Mouse (Mus musculus) intestine, postnatal 0 days (tissue): Measurements from ENCODE around the gene Cul4a. TPM values are rescaled to one million over a fixed set of nuclear protein-coding genes. Genes with fewer than 3 reads are reported as not detected.
A peak's percentile ranks its signal among the peaks of the same experiment; 100 is the strongest.

Experiments
- ATAC-seq: fragments of 200-750 bp; cut with Nextera tagmentation; 2 replicates; pipeline ENCODE4 v1.8.0; 2017; ENCODE audit warnings: mild to moderate bottlenecking, moderate TSS enrichment, moderate library complexity
- H3K27ac ChIP-seq: fragments of 300-500 bp; sonication (generic); 2 replicates; pipeline ENCODE4 v1.5.1; 2014; ENCODE audit warnings: mild to moderate bottlenecking, low read depth, low read length, moderate library complexity
- H3K27me3 ChIP-seq: fragments of 300-500 bp; sonication (generic); replicated peaks from 2 replicates; pipeline ENCODE4 v1.6.1; 2014; ENCODE audit warnings: low read length, mixed read lengths; ENCODE audit not compliant: control insufficient read depth, insufficient read depth
- H3K36me3 ChIP-seq: fragments of 300-500 bp; sonication (generic); 2 replicates; pipeline ENCODE4 v1.6.1; 2014; ENCODE audit warnings: mild to moderate bottlenecking, moderate library complexity; ENCODE audit not compliant: control insufficient read depth, insufficient read depth
- H3K4me1 ChIP-seq: fragments of 300-500 bp; sonication (generic); replicated peaks from 2 replicates; pipeline ENCODE4 v1.6.1; 2014; ENCODE audit warnings: antibody characterized with exemption, low read length, mixed read lengths; ENCODE audit not compliant: control insufficient read depth, insufficient read depth
- H3K4me2 ChIP-seq: fragments of 300-500 bp; sonication (generic); replicated peaks from 2 replicates; pipeline ENCODE4 v1.6.1; 2014; ENCODE audit warnings: low read depth, mild to moderate bottlenecking, moderate library complexity
- H3K4me3 ChIP-seq: fragments of 300-500 bp; sonication (generic); 2 replicates; pipeline ENCODE4 v1.5.1; 2014; ENCODE audit warnings: low read depth, low read length
- H3K9ac ChIP-seq: fragments of 300-500 bp; sonication (generic); 2 replicates; pipeline ENCODE4 v1.6.1; 2014; ENCODE audit warnings: mild to moderate bottlenecking, low read depth, low read length
- H3K9me3 ChIP-seq: fragments of 300-500 bp; sonication (generic); 2 replicates; pipeline ENCODE4 v1.6.1; 2016; ENCODE audit warnings: mixed run types; ENCODE audit not compliant: control insufficient read depth
- CTCF ChIP-seq: sonication (generic); IDR thresholded peaks from 2 replicates; pipeline ENCODE4 v1.5.1; 2016; ENCODE audit warnings: low read depth, mild to moderate bottlenecking, control low read depth, antibody characterized with exemption, moderate library complexity
- WGBS: fragments of 180-500 bp; shearing (Covaris S2); extraction: QIAGEN DNeasy Blood & Tissue Kit; methylation state at CpG from one replicate; pipeline ENCODE4 v1.1.7; 2014; 5-methylcytosine and 5-hydroxymethylcytosine counted together
- polyA plus RNA-seq: library from polyadenylated mRNA; unstranded; fragments of >200 nt; fragmentation: Nextera tagmentation; extraction: Ambion mirVana; gene quantifications from 2 replicates; pipeline ENCODE4 v1.2.1, GENCODE M21; 2015

Cul4a gene
- polyA plus RNA-seq, 1 experiment from 2014 or later = 44.9 TPM

DNA sequence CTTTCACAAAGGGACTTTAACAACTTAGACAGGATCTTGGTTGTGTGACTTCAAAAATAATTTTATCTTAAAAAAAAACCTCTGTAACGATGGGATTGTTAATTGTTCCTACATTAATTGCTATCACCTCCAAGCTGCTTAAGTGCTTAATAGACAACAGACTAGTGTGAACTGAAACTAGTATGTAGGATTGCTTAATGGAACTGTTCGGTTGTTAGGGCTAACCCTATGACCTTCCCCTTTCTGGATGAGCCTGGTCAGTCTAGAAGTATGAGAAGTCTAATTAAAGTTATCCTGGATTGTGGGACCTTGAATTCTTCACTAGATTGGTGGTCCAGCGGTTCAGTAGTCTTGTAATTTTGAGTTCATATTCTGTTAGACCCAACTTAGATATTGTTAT lies 55.3 kb downstream of the Cul4a start:
- H3K4me1 ChIP-seq = no peaks in the 10 kb centered on the region
- H3K36me3 ChIP-seq = no peaks in the 10 kb centered on the region; the same call in 1 of the 2 replicates
- 55% methylated on average over 3 of the region's 3 CpGs for WGBS
- TF ChIP-seq CTCF = no peak
- no peaks in the 10 kb centered on the region for H3K27me3 ChIP-seq
- H3K9me3 ChIP-seq = no peaks in the 10 kb centered on the region
- peak overlapping the region; percentile 100; the same call in 1 of the 2 replicates for H3K9ac ChIP-seq
- peak overlapping the region; percentile 63 for H3K27ac ChIP-seq
- H3K4me3 ChIP-seq = peak overlapping the region; percentile 98
- no peak for ATAC-seq
- peak overlapping the region; percentile 89 for H3K4me2 ChIP-seq

DNA sequence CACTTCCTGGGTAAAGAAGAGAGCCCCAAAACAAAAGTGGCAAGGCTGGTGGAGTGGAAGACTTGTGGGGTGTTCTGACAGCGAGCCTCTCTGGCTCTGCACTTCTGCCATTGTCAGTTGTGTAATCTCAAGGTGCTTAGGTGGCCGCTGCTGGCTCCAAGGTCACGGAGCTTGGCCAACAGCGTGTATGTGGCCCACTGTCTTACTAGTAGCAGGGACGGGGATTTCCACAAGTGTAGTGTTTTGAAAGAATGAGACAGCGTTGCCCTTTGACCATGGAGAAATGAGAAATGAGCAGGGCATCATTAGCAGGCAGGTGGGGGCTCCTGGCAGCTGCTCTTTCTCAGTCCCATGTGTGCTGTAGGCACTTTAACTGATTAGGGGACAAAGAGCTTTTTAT lies 56.7 kb downstream of the Cul4a start:
- peak; percentile 11; the same call in 1 of the 2 replicates for ATAC-seq
- Histone ChIP-seq H3K36me3 (peaks cover 6% of the 10 kb centered on the region), H3K4me2 (peak overlapping the region; percentile 89), H3K4me3 (no peak overlapping the region), H3K27ac (peak overlapping the region; percentile 46; the same call in 1 of the 2 replicates), H3K9me3 (no peaks in the 10 kb centered on the region), H3K9ac (no peak overlapping the region), H3K4me1 (no peaks in the 10 kb centered on the region), H3K27me3 (no peaks in the 10 kb centered on the region)
- TF ChIP-seq CTCF = no peak
- WGBS = 43% methylated on average over 6 of the region's 6 CpGs

DNA sequence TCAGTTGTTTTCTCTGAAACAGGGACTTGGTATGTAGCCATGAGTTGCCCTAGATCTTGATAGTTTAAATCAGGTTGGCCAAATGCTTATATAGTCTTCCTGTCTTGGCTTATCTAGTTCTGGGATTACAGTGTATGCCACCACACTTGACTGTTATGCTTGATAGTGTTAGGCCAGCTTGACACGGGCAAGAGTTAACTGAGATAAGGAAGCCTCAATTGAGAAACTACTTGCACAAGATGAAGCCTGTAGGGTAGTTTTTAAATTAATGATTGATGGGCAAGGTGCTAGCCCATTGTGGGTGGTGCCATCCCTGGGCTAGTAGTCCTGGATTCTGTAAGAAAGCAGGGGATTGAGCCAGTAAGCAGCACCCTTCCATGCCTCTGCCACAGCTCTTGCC lies 58.1 kb downstream of the Cul4a start:
- 48% methylated on average over 1 of the region's 1 CpGs for WGBS
- ATAC-seq = peak; percentile 16
- no peaks in the 10 kb centered on the region for H3K9me3 ChIP-seq

DNA sequence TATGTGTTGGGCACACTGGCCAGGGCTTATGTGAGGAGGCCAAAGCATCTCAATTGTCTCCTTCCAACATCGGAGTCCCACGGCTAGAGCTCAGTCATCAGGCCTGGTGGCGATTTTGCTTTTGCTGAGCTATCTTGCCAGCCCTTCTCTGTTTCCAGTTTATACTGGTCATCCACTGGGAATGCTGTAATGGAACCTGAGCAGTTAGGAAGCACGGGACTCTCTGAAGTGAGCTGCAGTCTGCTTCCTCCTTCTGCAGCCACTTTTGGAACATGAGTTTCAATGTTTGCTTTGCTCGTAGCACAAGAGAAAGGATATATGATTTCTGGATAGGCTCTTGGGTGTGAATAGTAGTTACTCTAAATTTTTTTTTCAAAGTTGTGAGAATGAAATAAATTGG lies 58.9 kb downstream of the Cul4a start:
- peaks cover 29% of the 10 kb centered on the region for H3K36me3 ChIP-seq
- H3K27ac ChIP-seq = no peak overlapping the region
- no peaks in the 10 kb centered on the region for H3K4me1 ChIP-seq
- no peak overlapping the region for H3K4me2 ChIP-seq
- 81% methylated on average over 5 of the region's 5 CpGs for WGBS
- H3K4me3 ChIP-seq = no peak overlapping the region
- H3K9ac ChIP-seq = no peak overlapping the region
- no peaks in the 10 kb centered on the region for H3K9me3 ChIP-seq
- no peak for ATAC-seq
- no peak for TF ChIP-seq CTCF
- H3K27me3 ChIP-seq = no peaks in the 10 kb centered on the region

More for the DNA sequence above, 58.1 kb downstream of the Cul4a start:
- Histone ChIP-seq H3K9ac (no peak overlapping the region), H3K4me1 (no peaks in the 10 kb centered on the region), H3K27me3 (no peaks in the 10 kb centered on the region), H3K36me3 (peaks cover 21% of the 10 kb centered on the region), H3K4me3 (no peak overlapping the region), H3K4me2 (0 out of 2 replicates have a peak overlapping the region, but pooled peaks have one; percentile 9), H3K27ac (no peak overlapping the region)
- no peak for TF ChIP-seq CTCF

DNA sequence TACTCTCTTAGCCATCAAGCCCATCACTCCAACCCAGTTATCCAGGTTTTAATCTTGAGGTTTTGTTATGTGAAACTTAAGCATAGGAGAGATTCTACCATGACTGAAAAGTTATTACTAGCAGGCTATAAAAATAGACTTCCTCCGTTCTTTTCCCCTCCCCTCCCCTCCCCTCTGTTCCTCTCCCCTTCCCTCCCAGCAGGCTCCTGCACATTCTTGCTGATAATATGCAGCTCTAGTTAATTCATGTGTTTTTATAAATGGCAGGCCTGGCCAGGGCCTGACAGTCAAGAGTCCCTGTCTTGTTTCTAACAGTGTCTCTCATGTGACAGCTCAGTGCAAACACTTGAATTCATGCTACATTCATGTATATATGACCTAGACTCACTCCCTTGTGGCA lies 65.1 kb downstream of the Cul4a start:
- peaks cover 89% of the 10 kb centered on the region for H3K36me3 ChIP-seq
- H3K9me3 ChIP-seq = no peaks in the 10 kb centered on the region
- H3K4me1 ChIP-seq = no peaks in the 10 kb centered on the region
- no peak overlapping the region for H3K27ac ChIP-seq
- no peak overlapping the region for H3K4me2 ChIP-seq
- ATAC-seq = no peak
- WGBS = 42% methylated on average over 1 of the region's 1 CpGs
- no peak overlapping the region for H3K9ac ChIP-seq
- H3K27me3 ChIP-seq = no peaks in the 10 kb centered on the region
- no peak overlapping the region for H3K4me3 ChIP-seq
- no peak for TF ChIP-seq CTCF

DNA sequence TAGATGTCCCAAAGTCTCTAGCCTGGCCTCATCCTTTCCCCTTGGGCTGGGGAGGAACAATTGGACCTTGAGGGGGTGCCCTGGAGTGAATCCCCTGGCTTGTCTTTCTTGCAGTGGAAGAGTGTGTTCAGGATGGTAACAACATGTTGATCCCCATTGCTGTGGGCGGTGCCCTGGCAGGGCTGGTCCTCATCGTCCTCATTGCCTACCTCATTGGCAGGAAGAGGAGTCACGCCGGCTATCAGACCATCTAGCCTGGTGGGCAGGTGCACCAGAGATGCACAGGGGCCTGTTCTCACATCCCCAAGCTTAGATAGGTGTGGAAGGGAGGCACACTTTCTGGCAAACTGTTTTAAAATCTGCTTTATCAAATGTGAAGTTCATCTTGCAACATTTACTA lies 68.9 kb downstream of the Cul4a start:
- no peaks in the 10 kb centered on the region for H3K27me3 ChIP-seq
- no peak for TF ChIP-seq CTCF
- H3K4me1 ChIP-seq = no peaks in the 10 kb centered on the region
- H3K36me3 ChIP-seq = peaks cover 85% of the 10 kb centered on the region
- H3K4me3 ChIP-seq = no peak overlapping the region
- H3K9ac ChIP-seq = no peak overlapping the region
- WGBS = 81% methylated on average over 4 of the region's 4 CpGs
- no peak overlapping the region for H3K4me2 ChIP-seq
- no peak for ATAC-seq
- H3K9me3 ChIP-seq = no peaks in the 10 kb centered on the region
- no peak overlapping the region for H3K27ac ChIP-seq

DNA sequence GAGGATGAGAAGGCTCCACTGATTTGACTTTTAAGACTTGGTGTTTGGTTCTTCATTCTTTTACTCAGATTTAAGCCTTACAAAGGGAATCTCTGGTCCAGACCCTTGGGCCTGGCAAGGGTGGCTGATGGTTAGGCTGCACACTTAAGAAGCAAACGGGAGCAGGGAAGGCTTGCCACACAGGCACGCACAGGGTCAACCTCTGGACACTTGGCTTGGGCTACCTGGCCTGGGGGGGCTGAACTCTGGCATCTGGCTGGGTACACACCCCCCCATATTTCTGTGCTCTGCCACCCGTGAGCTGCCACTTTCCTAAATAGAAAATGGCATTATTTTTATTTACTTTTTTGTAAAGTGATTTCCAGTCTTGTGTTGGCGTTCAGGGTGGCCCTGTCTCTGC lies 69.4 kb downstream of the Cul4a start:
- H3K36me3 ChIP-seq = peaks cover 80% of the 10 kb centered on the region
- no peak overlapping the region for H3K9ac ChIP-seq
- H3K4me2 ChIP-seq = no peak overlapping the region
- H3K9me3 ChIP-seq = no peaks in the 10 kb centered on the region
- H3K4me1 ChIP-seq = no peaks in the 10 kb centered on the region
- 76% methylated on average over 4 of the region's 4 CpGs for WGBS
- no peaks in the 10 kb centered on the region for H3K27me3 ChIP-seq
- no peak overlapping the region for H3K4me3 ChIP-seq
- TF ChIP-seq CTCF = no peak
- ATAC-seq = no peak
- H3K27ac ChIP-seq = no peak overlapping the region
